Mouse (Mus musculus) testis, adult 2 months (tissue): Measurements from ENCODE around the gene Maml3. TPM values are rescaled to one million over a fixed set of nuclear protein-coding genes. Genes with fewer than 3 reads are reported as not detected.

ENCODE experiments used
- H3K27ac ChIP-seq: fragments of 200-500 bp; 2 replicates; pipeline ENCODE4 v1.5.1; 2012; ENCODE audit warnings: low read depth, low read length; ENCODE audit not compliant: control insufficient read depth, insufficient read depth
- H3K27me3 ChIP-seq: fragments of 200-500 bp; 2 replicates; pipeline ENCODE4 v1.6.1; 2012; ENCODE audit warnings: mild to moderate bottlenecking, low read length, moderate library complexity; ENCODE audit not compliant: control insufficient read depth, insufficient read depth
- H3K36me3 ChIP-seq: fragments of 200-500 bp; 2 replicates; pipeline ENCODE4 v1.6.1; 2012; ENCODE audit warnings: mild to moderate bottlenecking, low read length; ENCODE audit not compliant: control insufficient read depth, insufficient read depth
- H3K4me1 ChIP-seq: fragments of 200-500 bp; 2 replicates; pipeline ENCODE4 v1.6.1; 2012; ENCODE audit warnings: low read length; ENCODE audit not compliant: control insufficient read depth, insufficient read depth
- H3K4me3 ChIP-seq: fragments of 200-500 bp; 2 replicates; pipeline ENCODE4 v1.5.1; 2012; ENCODE audit warnings: low read depth, mild to moderate bottlenecking, low read length, moderate library complexity, mixed read lengths; ENCODE audit not compliant: control insufficient read depth
- CTCF ChIP-seq: fragments of 200-500 bp; IDR thresholded peaks from 2 replicates; pipeline ENCODE4 v1.5.1; 2012; ENCODE audit warnings: low read depth, mild to moderate bottlenecking, inconsistent platforms, low read length, moderate library complexity; ENCODE audit not compliant: control insufficient read depth, insufficient read depth, insufficient replicate concordance
- POLR2A ChIP-seq: fragments of 200-500 bp; IDR thresholded peaks from 2 replicates; pipeline ENCODE4 v1.6.1; 2012; ENCODE audit warnings: low read depth, mild to moderate bottlenecking, inconsistent platforms, low read length, moderate library complexity; ENCODE audit not compliant: control insufficient read depth
- polyA plus RNA-seq: library from polyadenylated mRNA; depleted of rRNA; stranded (reverse); fragments of >200 nt; gene quantifications from 2 replicates; pipeline ENCODE4 v1.2.3, GENCODE M21; 2012

Maml3 gene
- polyA plus RNA-seq, 1 experiment, result 2.9 TPM

- TF ChIP-seq POLR2A (0 out of 2 replicates have a peak, but pooled peaks have one; percentile 26), CTCF (no peak)
- Histone ChIP-seq H3K4me1 (no peaks in the 10 kb centered on the region; the same call in 1 of the 2 replicates), H3K27me3 (no peaks in the 10 kb centered on the region), H3K27ac (peak overlapping the region; percentile 8; the same call in 1 of the 2 replicates), H3K4me3 (no peak overlapping the region), H3K36me3 (no peaks in the 10 kb centered on the region)
Measured at GRCm38 (mm10) chr3:51916060-51916870, 188.6 kb downstream of the Maml3 start.

DNA sequence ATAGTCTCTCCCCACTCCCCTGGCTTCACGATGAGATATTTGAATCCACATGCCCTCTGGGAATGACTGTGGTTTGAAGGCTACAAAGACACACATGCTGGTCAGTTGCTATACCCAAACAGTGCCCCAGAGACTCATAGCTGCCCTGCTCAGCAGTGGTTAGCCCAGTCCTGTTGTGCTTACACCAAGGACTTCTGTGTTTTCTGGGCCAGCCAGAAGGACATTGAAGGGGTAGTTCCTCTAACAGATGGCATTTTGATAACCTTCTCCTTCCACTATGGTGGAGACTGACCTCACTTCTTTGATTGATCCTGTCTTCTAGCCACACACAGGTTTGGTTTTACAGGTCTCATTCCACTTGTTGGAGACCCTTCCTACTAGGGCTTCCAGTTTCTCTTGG is 189.5 kb downstream of the Maml3 start:
- H3K36me3 ChIP-seq, result no peaks in the 10 kb centered on the region
- H3K4me1 ChIP-seq, result no peaks in the 10 kb centered on the region; the same call in 1 of the 2 replicates
- TF ChIP-seq POLR2A (no peak), CTCF (no peak)
- no peak overlapping the region; the same call in 1 of the 2 replicates for H3K27ac ChIP-seq
- no peaks in the 10 kb centered on the region for H3K27me3 ChIP-seq
- H3K4me3 ChIP-seq, result no peak overlapping the region

DNA sequence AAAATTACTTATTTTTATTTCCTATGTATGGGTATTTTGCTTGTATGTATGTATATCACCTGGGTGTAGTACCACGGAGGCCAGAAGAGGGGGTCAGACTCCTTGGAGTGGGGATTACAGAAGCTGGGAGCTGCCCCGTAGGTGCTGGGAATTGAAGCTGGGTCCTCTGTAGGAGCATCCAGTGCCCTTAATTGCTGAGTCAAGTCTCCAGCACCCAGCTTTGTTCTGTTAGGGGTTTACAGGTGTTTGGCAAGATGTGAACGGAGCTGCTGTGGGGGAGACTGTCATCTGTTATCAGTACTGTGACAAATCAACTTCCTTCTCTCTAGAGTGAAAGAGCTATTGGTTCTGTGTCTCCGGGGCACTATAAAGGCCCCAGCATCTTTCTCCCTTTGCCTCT is 190.0 kb downstream of the Maml3 start:
- no peaks in the 10 kb centered on the region for H3K36me3 ChIP-seq
- no peaks in the 10 kb centered on the region; the same call in 1 of the 2 replicates for H3K4me1 ChIP-seq
- TF ChIP-seq POLR2A (no peak), CTCF (no peak)
- no peak overlapping the region for H3K27ac ChIP-seq
- H3K27me3 ChIP-seq, result no peaks in the 10 kb centered on the region
- H3K4me3 ChIP-seq, result no peak overlapping the region

- Histone ChIP-seq H3K36me3 (no peaks in the 10 kb centered on the region), H3K27me3 (no peaks in the 10 kb centered on the region), H3K27ac (no peak overlapping the region), H3K4me3 (no peak overlapping the region), H3K4me1 (no peaks in the 10 kb centered on the region; the same call in 1 of the 2 replicates)
- TF ChIP-seq POLR2A, result no peak
- no peak for TF ChIP-seq CTCF
Measured at GRCm38 (mm10) chr3:51913498-51913897, 191.4 kb downstream of the Maml3 start.

GRCm38 (mm10) chr3:51912214-51912613 is 192.7 kb downstream of the Maml3 start:
- H3K4me1 ChIP-seq, result no peaks in the 10 kb centered on the region; the same call in 1 of the 2 replicates
- no peak overlapping the region for H3K4me3 ChIP-seq
- no peaks in the 10 kb centered on the region for H3K27me3 ChIP-seq
- no peaks in the 10 kb centered on the region for H3K36me3 ChIP-seq
- TF ChIP-seq CTCF (no peak), POLR2A (no peak)
- H3K27ac ChIP-seq, result no peak overlapping the region

DNA sequence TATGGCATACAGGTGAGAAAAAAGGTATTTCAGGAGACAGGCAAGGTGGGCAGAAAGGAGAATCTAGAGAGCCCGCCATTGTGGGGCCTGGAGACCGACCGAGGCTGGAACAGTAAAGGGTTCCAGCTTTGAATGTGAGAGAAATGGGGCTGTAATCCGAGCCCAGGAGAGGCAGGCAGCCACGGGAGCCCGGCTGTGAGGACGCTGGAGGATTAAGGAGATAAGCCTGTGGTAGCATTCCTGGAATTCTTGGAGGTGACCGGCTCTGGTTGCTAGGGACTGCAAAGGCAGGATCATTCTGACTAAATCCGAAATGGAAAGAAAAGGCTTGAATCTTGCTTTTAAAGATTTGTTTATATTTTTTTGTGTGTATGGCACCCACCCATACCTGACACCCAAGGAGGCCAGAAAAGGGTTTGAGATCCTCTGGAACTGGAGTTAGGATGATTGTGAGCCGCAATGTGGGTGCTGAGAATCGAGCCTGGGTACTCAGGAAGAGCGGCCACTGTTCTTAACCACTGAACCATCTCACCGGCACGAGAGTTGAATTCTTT is 196.4 kb downstream of the Maml3 start:
- Histone ChIP-seq H3K4me3 (no peak overlapping the region), H3K4me1 (no peaks in the 10 kb centered on the region), H3K27ac (no peak overlapping the region), H3K36me3 (no peaks in the 10 kb centered on the region), H3K27me3 (no peaks in the 10 kb centered on the region)
- TF ChIP-seq POLR2A (no peak), CTCF (no peak)

DNA sequence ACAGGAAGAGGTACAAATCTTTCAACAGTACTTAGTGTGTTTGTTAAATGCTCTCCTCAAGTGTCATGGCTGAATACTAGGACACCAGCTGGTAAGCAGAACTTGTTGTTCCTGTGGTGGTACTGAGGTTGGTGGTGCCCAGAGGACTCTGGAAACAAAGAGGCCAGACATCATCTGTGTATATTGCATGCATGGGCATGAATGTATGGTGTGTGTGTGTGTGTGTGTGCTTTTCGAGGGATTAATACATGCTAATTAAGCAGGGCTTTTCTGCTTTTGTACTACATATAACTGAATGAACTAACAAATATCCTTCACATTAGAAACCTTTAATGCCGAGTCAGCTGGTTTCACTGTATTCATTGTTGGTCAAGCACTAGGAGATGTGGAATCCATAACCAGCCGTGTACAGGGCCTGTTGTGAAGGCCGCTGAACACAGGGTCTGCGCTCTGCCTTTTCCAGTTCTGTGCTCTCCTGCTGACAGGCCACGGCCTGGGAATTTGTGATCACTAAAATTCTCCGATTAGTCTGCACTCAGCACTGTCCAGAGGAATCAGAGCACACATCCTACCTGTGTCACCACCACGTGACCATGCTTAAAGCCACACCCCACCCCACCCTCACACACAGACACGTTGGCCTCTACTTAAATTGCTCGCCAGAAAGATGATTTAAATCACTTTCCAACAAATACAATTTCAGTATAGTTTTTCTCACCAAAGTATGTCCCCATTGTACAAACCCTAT is 197.6 kb downstream of the Maml3 start:
- Histone ChIP-seq H3K36me3 (no peaks in the 10 kb centered on the region), H3K4me1 (no peaks in the 10 kb centered on the region), H3K27me3 (no peaks in the 10 kb centered on the region), H3K27ac (no peak overlapping the region), H3K4me3 (no peak overlapping the region)
- TF ChIP-seq POLR2A (no peak), CTCF (no peak)
